Mouse (Mus musculus): ENCODE measurements around the gene Olfr885. TPM values are rescaled to one million over a fixed set of nuclear protein-coding genes. Genes with fewer than 3 reads are reported as not detected.

Olfr885 gene
- not detected in 2 replicates for polyA plus RNA-seq (2012; ENCODE audit: insufficient read depth, low replicate concordance)

DNA sequence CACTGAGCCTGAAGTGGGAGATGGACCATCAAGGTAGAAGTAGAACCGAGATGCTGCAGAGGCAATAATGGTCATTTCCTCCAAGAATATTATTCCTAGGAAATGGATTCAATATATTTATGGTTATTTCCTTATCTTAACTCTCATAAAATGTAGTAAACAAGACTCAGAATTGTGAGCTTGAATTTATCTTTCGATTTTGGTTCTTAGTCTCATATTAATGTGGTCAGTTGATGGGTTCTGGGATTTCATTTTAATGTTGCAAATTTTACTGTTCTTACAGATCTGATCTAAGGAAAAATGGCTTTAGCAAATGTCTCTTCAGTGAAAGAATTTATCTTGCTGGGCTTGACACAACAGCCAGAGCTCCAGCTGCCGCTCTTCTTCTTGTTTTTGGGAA, at the start of gene Olfr885:
TSS of gene Olfr885 (plus strand) at position 301 of the 400 bp plus-strand sequence.
- H3K36me3 ChIP-seq (replicated peaks; ENCODE audit: low read length): no peaks in the 10 kb centered on the region
- TF ChIP-seq FLI1 (IDR thresholded peaks at IDR 0.05; ENCODE audit: low read length) (no peak), GATA1 (IDR thresholded peaks at IDR 0.05; ENCODE audit: borderline replicate concordance, low read length) (no peak)
- no peaks in the 10 kb centered on the region for H3K4me1 ChIP-seq

DNA sequence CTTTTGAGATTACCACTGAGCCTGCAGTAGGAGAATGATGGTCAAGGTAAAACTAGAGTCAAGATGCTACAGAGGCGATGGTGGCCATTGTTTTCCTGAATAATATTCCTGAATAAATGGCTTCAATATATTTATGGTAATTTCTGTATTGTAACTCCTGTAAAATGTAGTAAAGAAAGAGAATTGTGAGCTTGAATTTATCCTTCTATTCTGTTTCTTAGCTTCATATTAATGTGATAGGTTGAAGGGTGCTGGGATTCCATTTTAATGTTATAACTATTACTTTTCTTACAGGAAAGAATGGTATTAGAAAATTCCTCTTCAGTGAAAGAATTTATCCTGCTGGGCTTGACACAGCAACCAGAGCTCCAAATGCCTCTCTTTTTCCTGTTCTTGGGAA, 35.6 kb upstream of the Olfr885 start, which contains the start of gene Olfr883:
TSS of gene Olfr883 (plus strand) at position 301 of the 400 bp plus-strand sequence.
- Histone ChIP-seq H3K27me3 (replicated peaks) (no peaks in the 10 kb centered on the region), H3K36me3 (replicated peaks; ENCODE audit: low read length) (no peaks in the 10 kb centered on the region), H3K9me3 (peaks cover under 1% of the 10 kb centered on the region; the same call in 1 of the 2 replicates), H3K4me3 (replicated peaks) (no peak within 1 kb of the TSS), H3K4me1 (no peaks in the 10 kb centered on the region)
- TF ChIP-seq FLI1 (IDR thresholded peaks at IDR 0.05; ENCODE audit: low read length): no peak
- TF ChIP-seq GATA1 (IDR thresholded peaks at IDR 0.05; ENCODE audit: borderline replicate concordance, low read length): no peak

More for the DNA sequence above, at the start of gene Olfr885:
- H3K4me3 ChIP-seq (replicated peaks): no peak within 1 kb of the TSS
- H3K27me3 ChIP-seq (replicated peaks): no peaks in the 10 kb centered on the region
- H3K9me3 ChIP-seq: no peaks in the 10 kb centered on the region

DNA sequence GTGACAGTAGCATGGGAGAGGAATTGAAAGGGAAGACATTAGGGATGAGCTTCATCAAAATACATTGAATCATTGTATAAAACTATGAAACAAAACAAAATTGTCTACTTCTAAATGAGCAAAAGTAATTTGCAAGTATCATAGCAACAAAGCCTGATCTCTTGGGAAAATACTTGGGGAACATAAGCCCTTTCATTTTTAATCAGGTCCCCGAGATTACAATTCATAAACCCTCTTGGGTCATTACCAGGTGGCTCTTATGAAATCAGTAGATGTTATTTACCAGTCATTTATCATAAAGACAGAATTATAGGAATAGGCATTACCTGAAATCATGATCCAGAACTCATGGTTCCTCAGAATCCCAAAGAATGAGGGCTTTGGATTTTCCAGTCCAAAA, 14.9 kb upstream of the Olfr885 start, which contains the start of gene Olfr884:
TSS of gene Olfr884 (plus strand) at position 301 of the 400 bp plus-strand sequence.
- Histone ChIP-seq H3K4me3 (replicated peaks) (no peak within 1 kb of the TSS), H3K4me1 (no peaks in the 10 kb centered on the region), H3K36me3 (replicated peaks; ENCODE audit: low read length) (no peaks in the 10 kb centered on the region), H3K9me3 (no peaks in the 10 kb centered on the region), H3K27me3 (replicated peaks) (no peaks in the 10 kb centered on the region)
- TF ChIP-seq FLI1 (IDR thresholded peaks at IDR 0.05; ENCODE audit: low read length) (no peak), GATA1 (IDR thresholded peaks at IDR 0.05; ENCODE audit: borderline replicate concordance, low read length) (no peak)

DNA sequence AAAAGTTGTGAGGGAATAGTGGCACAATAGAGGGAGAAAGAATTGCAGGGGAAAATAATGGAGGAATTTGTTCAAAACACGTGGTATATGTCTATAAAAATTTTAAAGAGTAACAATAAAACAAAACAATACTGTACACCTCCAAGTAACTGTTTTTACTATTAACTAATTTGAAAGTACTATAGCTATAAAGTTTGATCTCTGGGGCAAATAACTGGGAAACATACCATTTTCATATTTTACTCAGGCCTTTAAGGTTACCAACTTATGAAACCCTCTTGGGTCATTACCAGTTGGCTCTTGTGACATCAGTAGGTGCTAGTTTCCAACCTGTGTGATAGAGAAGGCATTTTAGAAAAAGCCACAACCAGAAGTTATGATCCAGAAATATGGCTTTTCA, 22.6 kb downstream of the Olfr885 start, which contains the start of gene Olfr887:
TSS of gene Olfr887 (plus strand) at position 301 of the 400 bp plus-strand sequence.
- Histone ChIP-seq H3K27me3 (replicated peaks) (no peaks in the 10 kb centered on the region), H3K9me3 (no peaks in the 10 kb centered on the region; the same call in 1 of the 2 replicates), H3K4me1 (no peaks in the 10 kb centered on the region), H3K36me3 (replicated peaks; ENCODE audit: low read length) (no peaks in the 10 kb centered on the region), H3K4me3 (replicated peaks) (no peak within 1 kb of the TSS)
- TF ChIP-seq GATA1 (IDR thresholded peaks at IDR 0.05; ENCODE audit: borderline replicate concordance, low read length) (no peak), FLI1 (IDR thresholded peaks at IDR 0.05; ENCODE audit: low read length) (no peak)

DNA sequence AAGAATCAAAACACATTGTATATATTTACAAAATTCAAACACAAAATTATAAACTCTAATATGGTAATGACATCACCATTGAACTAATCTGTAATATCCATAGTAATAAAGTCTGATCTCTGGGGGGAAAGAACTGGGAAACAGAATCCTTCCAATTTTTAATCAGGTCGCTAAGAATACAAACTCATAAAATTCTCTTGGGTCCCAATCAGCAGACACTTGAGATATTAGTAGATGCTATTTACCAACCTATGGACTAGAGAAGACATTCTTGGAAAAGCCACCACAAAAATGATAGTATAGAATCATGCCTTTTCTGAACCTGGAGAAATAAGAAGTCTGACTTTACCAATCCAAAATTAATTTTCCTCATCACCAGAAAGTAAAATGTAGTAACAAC, 46.7 kb downstream of the Olfr885 start, which contains the start of gene Olfr888:
TSS of gene Olfr888 (plus strand) at position 301 of the 400 bp plus-strand sequence.
- H3K36me3 ChIP-seq (replicated peaks; ENCODE audit: low read length): no peaks in the 10 kb centered on the region
- H3K4me1 ChIP-seq: no peaks in the 10 kb centered on the region
- no peak within 1 kb of the TSS for H3K4me3 ChIP-seq (replicated peaks)
- no peak for TF ChIP-seq FLI1 (IDR thresholded peaks at IDR 0.05; ENCODE audit: low read length)
- no peak for TF ChIP-seq GATA1 (IDR thresholded peaks at IDR 0.05; ENCODE audit: borderline replicate concordance, low read length)
- H3K9me3 ChIP-seq: no peaks in the 10 kb centered on the region
- H3K27me3 ChIP-seq (replicated peaks): no peaks in the 10 kb centered on the region

Other genes starting within 250 kb of the Olfr885 start
- not detected in 2 replicates for gene Olfr877, start 207.1 kb upstream of the Olfr885 start, polyA plus RNA-seq (2012; ENCODE audit: insufficient read depth, low replicate concordance)
- gene Olfr145, start 164.6 kb upstream of the Olfr885 start, polyA plus RNA-seq (2012; ENCODE audit: insufficient read depth, low replicate concordance): not detected in 2 replicates
- not detected in 2 replicates for gene Olfr878, start 143.5 kb upstream of the Olfr885 start, polyA plus RNA-seq (2012; ENCODE audit: insufficient read depth, low replicate concordance)
- not detected in 2 replicates for gene Olfr881, start 69.5 kb upstream of the Olfr885 start, polyA plus RNA-seq (2012; ENCODE audit: insufficient read depth, low replicate concordance)
- not detected in 2 replicates for gene Olfr883, start 35.5 kb upstream of the Olfr885 start, polyA plus RNA-seq (2012; ENCODE audit: insufficient read depth, low replicate concordance)
- gene Olfr884, start 14.8 kb upstream of the Olfr885 start, polyA plus RNA-seq (2012; ENCODE audit: insufficient read depth, low replicate concordance): 0.03 TPM in 1 of 2 replicates, not detected in the other
- 0.34 TPM in 1 of 2 replicates, not detected in the other for gene Olfr887, start 22.8 kb downstream of the Olfr885 start, polyA plus RNA-seq (2012; ENCODE audit: insufficient read depth, low replicate concordance)
- not detected in 2 replicates for gene Olfr888, start 46.8 kb downstream of the Olfr885 start, polyA plus RNA-seq (2012; ENCODE audit: insufficient read depth, low replicate concordance)
- not detected in 2 replicates for gene Olfr889, start 53.9 kb downstream of the Olfr885 start, polyA plus RNA-seq (2012; ENCODE audit: insufficient read depth, low replicate concordance)
- not detected in 2 replicates for gene Olfr890, start 81.2 kb downstream of the Olfr885 start, polyA plus RNA-seq (2012; ENCODE audit: insufficient read depth, low replicate concordance)
- gene Olfr891, start 119.5 kb downstream of the Olfr885 start, polyA plus RNA-seq (2012; ENCODE audit: insufficient read depth, low replicate concordance): not detected in 2 replicates
- not detected in 2 replicates for gene Olfr893, start 147.0 kb downstream of the Olfr885 start, polyA plus RNA-seq (2012; ENCODE audit: insufficient read depth, low replicate concordance)
- not detected in 2 replicates for gene Olfr894, start 156.7 kb downstream of the Olfr885 start, polyA plus RNA-seq (2012; ENCODE audit: insufficient read depth, low replicate concordance)
- gene Olfr143, start 191.5 kb downstream of the Olfr885 start, polyA plus RNA-seq (2012; ENCODE audit: insufficient read depth, low replicate concordance): not detected in 2 replicates
- gene Olfr895, start 206.5 kb downstream of the Olfr885 start, polyA plus RNA-seq (2012; ENCODE audit: insufficient read depth, low replicate concordance): not detected in 2 replicates
- not detected in 2 replicates for gene Olfr896-ps1, start 229.8 kb downstream of the Olfr885 start, polyA plus RNA-seq (2012; ENCODE audit: insufficient read depth, low replicate concordance)